Mouse (Mus musculus): Measurements from ENCODE around the gene Fbxl13.
A peak's percentile ranks its signal among the peaks of the same experiment; 100 is the strongest.

Gene Fbxl13

GRCm38 (mm10) chr5:21645439-21646132 is at the start of gene Fbxl13, which contains the start of gene Armc10:
Fbxl13 (minus strand) TSS chr5:21645634.
Armc10 (plus strand) TSS chr5:21645813.
- peak; percentile 95 for DNase-seq (ENCODE audit: low spot score)

GRCm38 (mm10) chr5:21694854-21695490 is 49.5 kb upstream of the Fbxl13 start:
- DNase-seq (ENCODE audit: low spot score), result no peak

GRCm38 (mm10) chr5:21693372-21693870 is 48.0 kb upstream of the Fbxl13 start:
- DNase-seq (ENCODE audit: low spot score), result no peak

GRCm38 (mm10) chr5:21692230-21692629 is 46.8 kb upstream of the Fbxl13 start:
- DNase-seq (ENCODE audit: low spot score), result no peak

GRCm38 (mm10) chr5:21687042-21687441 is 41.6 kb upstream of the Fbxl13 start:
- no peak for DNase-seq (ENCODE audit: low spot score)

GRCm38 (mm10) chr5:21685001-21685400 is 39.6 kb upstream of the Fbxl13 start:
- DNase-seq (ENCODE audit: low spot score), result no peak

- no peak for DNase-seq (ENCODE audit: low spot score)
Observed at GRCm38 (mm10) chr5:21683811-21684210, 38.4 kb upstream of the Fbxl13 start.

- DNase-seq (ENCODE audit: low spot score), result no peak
Observed at GRCm38 (mm10) chr5:21680940-21681339, 35.5 kb upstream of the Fbxl13 start.

GRCm38 (mm10) chr5:21680029-21680428 is 34.6 kb upstream of the Fbxl13 start:
- DNase-seq (ENCODE audit: low spot score), result no peak

GRCm38 (mm10) chr5:21678363-21678762 is 32.9 kb upstream of the Fbxl13 start:
- DNase-seq (ENCODE audit: low spot score), result no peak

GRCm38 (mm10) chr5:21677939-21678338 is 32.5 kb upstream of the Fbxl13 start:
- no peak for DNase-seq (ENCODE audit: low spot score)

- DNase-seq (ENCODE audit: low spot score), result no peak
Observed at GRCm38 (mm10) chr5:21675494-21675893, 30.1 kb upstream of the Fbxl13 start.

- no peak for DNase-seq (ENCODE audit: low spot score)
Observed at GRCm38 (mm10) chr5:21675019-21675418, 29.6 kb upstream of the Fbxl13 start.

- DNase-seq (ENCODE audit: low spot score), result no peak
Observed at GRCm38 (mm10) chr5:21673742-21674141, 28.3 kb upstream of the Fbxl13 start.

- peak; percentile 26 for DNase-seq (ENCODE audit: low spot score)
Observed at GRCm38 (mm10) chr5:21672812-21673635, 27.6 kb upstream of the Fbxl13 start.

GRCm38 (mm10) chr5:21669307-21669706 is 23.9 kb upstream of the Fbxl13 start:
- DNase-seq (ENCODE audit: low spot score), result no peak

GRCm38 (mm10) chr5:21667191-21668137 is 22.0 kb upstream of the Fbxl13 start:
- no peak for DNase-seq (ENCODE audit: low spot score)

GRCm38 (mm10) chr5:21663081-21663480 is 17.6 kb upstream of the Fbxl13 start:
- no peak for DNase-seq (ENCODE audit: low spot score)

- DNase-seq (ENCODE audit: low spot score), result no peak
Observed at GRCm38 (mm10) chr5:21660850-21661249, 15.4 kb upstream of the Fbxl13 start.

- DNase-seq (ENCODE audit: low spot score), result peak; percentile 71
Observed at GRCm38 (mm10) chr5:21658623-21659395, 13.4 kb upstream of the Fbxl13 start.

- no peak for DNase-seq (ENCODE audit: low spot score)
Observed at GRCm38 (mm10) chr5:21658038-21658437, 12.6 kb upstream of the Fbxl13 start.
